Mouse (Mus musculus) small intestine, adult 2 months (tissue): ENCODE data around the gene Dock1.

ENCODE experiments used
- CTCF ChIP-seq: fragments of 200-500 bp; IDR thresholded peaks from 2 replicates; pipeline ENCODE4 v1.5.1; 2012; ENCODE audit warnings: low read depth, mild to moderate bottlenecking, control low read depth, inconsistent platforms, low read length, moderate library complexity, mixed read lengths; ENCODE audit not compliant: insufficient replicate concordance, insufficient read length; ENCODE audit errors: extremely low read depth
- POLR2A ChIP-seq: fragments of 200-500 bp; IDR thresholded peaks from 2 replicates; pipeline ENCODE4 v1.6.1; 2012; ENCODE audit warnings: low read depth, mild to moderate bottlenecking, control low read depth, inconsistent platforms, low read length, moderate library complexity

- no peak for TF ChIP-seq CTCF
- no peak for TF ChIP-seq POLR2A
Observed at GRCm38 (mm10) chr7:135093851-135094250, 423.4 kb downstream of the Dock1 start.
